Mouse (Mus musculus): ENCODE measurements at regions not wholly inside any gene's neighbourhood (a gene's known extent, or its start where the extent isn't known, plus 50 kb on each side); places are given as distances from the start of the nearest gene placed in this dataset.

DNA sequence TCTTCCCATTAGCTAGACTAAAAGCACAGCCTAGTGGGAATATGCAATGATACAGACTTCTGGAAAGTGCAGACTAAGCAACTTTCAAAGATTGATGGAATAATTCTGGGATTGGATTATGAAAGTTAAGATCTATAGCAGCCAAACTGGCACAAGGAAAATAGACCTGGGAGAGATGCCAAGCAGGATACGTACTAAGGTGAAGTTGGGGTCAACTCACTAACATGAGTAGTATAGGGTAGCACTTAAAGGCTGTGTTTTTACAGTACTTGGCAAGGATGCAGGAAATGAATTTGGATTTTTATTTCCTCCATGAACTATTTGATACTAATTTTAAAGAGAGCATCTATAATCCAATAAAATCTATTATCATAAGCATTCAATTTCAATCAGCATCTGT is 292.3 kb upstream of the Foxg1 start:
- no peak for TF ChIP-seq CTCF (IDR thresholded peaks at IDR 0.05; ENCODE audit: low read depth)
- no peak for TF ChIP-seq EP300 (IDR thresholded peaks at IDR 0.05; ENCODE audit: low read depth)

Measured in liver, postnatal 0 days (tissue).